Mouse (Mus musculus) liver, postnatal 0 days (tissue): Measurements from ENCODE around the gene Sh3bp2.

Source experiments
- CTCF ChIP-seq: sonication (generic); IDR thresholded peaks from 2 replicates; pipeline ENCODE4 v1.5.1; 2016; ENCODE audit warnings: antibody characterized with exemption, low read depth
- EP300 ChIP-seq: IDR thresholded peaks from 2 replicates; pipeline ENCODE4 v1.6.1; 2016; ENCODE audit warnings: antibody characterized with exemption, low read depth, mild to moderate bottlenecking

DNA sequence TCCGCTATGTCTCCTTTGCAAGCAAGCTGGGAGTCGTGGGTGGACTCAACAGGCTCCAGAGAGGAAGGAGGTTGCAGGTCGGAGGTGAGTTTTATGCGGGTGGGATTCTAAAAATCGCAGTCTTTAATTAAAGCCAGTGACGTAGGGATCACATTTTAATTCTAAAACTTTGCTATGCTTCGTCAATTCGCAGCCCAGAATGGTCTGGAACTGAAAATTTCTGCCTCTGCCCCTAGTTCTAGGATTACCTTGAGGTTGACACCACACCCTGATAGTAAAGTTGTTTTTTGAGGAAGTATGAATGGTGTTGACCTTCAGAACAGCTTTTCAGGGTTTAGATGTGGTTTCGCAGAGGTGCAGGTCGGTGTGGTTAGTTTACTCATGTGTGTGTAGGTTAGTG lies 49.1 kb downstream of the Sh3bp2 start:
- no peak for TF ChIP-seq EP300
- no peak for TF ChIP-seq CTCF
